Comparison of ENCODE assay signal across 19 mouse cellular contexts in the genomic region with DNA sequence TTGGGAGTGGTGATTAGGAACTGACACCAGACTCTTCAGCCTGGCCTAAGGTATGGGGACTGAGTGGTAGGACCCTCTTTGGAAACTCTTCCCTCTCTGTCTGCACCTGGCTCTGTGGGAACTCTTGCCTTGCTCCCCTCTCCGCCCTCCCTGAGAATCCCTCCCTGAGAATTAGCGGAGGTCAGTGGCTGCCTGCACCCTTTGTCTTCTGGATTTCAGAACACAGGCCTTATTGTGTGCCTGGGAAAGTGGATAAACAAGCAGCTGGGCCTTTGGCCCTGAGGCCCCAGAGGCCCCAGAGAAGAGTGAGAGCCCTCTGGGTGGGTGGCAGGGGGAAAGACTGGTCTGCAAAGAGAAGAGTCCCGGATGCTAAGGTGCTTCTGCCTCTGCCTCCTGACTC. TPM values are rescaled to one million over a fixed set of nuclear protein-coding genes. Genes with fewer than 3 reads are reported as not detected.
DNase-seq lines count a peak whose midpoint lies in the region; ATAC-seq lines count a peak whose summit lies in the region.
"Had no signal": no experiment of that assay in that cellular context is flagged by ENCODE, and none has a peak within 500 bp of the region (broad histone marks: within the 10 kb centered on the region; RNA-seq: fewer than 3 reads in every experiment).

No protein-coding gene starts in this region.

- no peaks in the 10 kb centered on the region for H3K9me3 ChIP-seq in forebrain, embryonic 14.5 days (replicated peaks; ENCODE audit: control insufficient read depth, low read length)
- no peaks in the 10 kb centered on the region for H3K9me3 ChIP-seq in forebrain, embryonic 13.5 days (replicated peaks)
- no peaks in the 10 kb centered on the region for H3K9me3 ChIP-seq in midbrain, embryonic 13.5 days
- no peaks in the 10 kb centered on the region for H3K9me3 ChIP-seq in midbrain, embryonic 16.5 days (replicated peaks; ENCODE audit: control insufficient read depth, low read length, poor library complexity, severe bottlenecking)
- H3K9me3 ChIP-seq in neural tube, embryonic 13.5 days: no peaks in the 10 kb centered on the region
- H3K9me3 ChIP-seq: limb, embryonic 12.5 days; liver, embryonic 15.5 days had no signal

- peaks cover 19% of the 10 kb centered on the region for H3K4me1 ChIP-seq in forebrain, embryonic 14.5 days (ENCODE audit: control insufficient read depth, insufficient read depth, low read length)
- H3K4me1 ChIP-seq in forebrain, embryonic 13.5 days: peaks cover 50% of the 10 kb centered on the region
- peaks cover 72% of the 10 kb centered on the region for H3K4me1 ChIP-seq in midbrain, embryonic 13.5 days (replicated peaks)
- H3K4me1 ChIP-seq in midbrain, embryonic 16.5 days (ENCODE audit: control insufficient read depth, insufficient read depth, low read length): peaks cover 29% of the 10 kb centered on the region
- peaks cover 61% of the 10 kb centered on the region for H3K4me1 ChIP-seq in neural tube, embryonic 13.5 days (replicated peaks)

- no peak overlapping the region for H3K4me2 ChIP-seq in forebrain, embryonic 14.5 days (ENCODE audit: low read length)
- H3K4me2 ChIP-seq in forebrain, embryonic 13.5 days: no peak overlapping the region
- H3K4me2 ChIP-seq in midbrain, embryonic 13.5 days (replicated peaks): no peak overlapping the region
- H3K4me2 ChIP-seq in midbrain, embryonic 16.5 days (ENCODE audit: low read length): no peak overlapping the region
- H3K4me2 ChIP-seq in neural tube, embryonic 13.5 days: no peak overlapping the region
- H3K4me2 ChIP-seq: limb, embryonic 12.5 days; liver, embryonic 15.5 days had no signal

- no peak overlapping the region for H3K4me3 ChIP-seq in forebrain, embryonic 14.5 days (ENCODE audit: low read depth, low read length)
- no peak overlapping the region for H3K4me3 ChIP-seq in forebrain, embryonic 13.5 days
- H3K4me3 ChIP-seq in midbrain, embryonic 13.5 days (replicated peaks): no peak overlapping the region
- H3K4me3 ChIP-seq in midbrain, embryonic 16.5 days (ENCODE audit: low read depth, low read length): no peak overlapping the region
- H3K4me3 ChIP-seq in neural tube, embryonic 13.5 days: no peak overlapping the region
- H3K4me3 ChIP-seq: gastrocnemius, adult 2 months; heart, adult 2 months; limb, embryonic 12.5 days; liver, embryonic 15.5 days had no signal

- ATAC-seq in forebrain, embryonic 14.5 days: no peak
- no peak for ATAC-seq in forebrain, embryonic 13.5 days
- ATAC-seq in midbrain, embryonic 13.5 days: no peak
- no peak for ATAC-seq in midbrain, embryonic 16.5 days
- ATAC-seq in neural tube, embryonic 13.5 days (ENCODE audit: low read depth): no peak
- ATAC-seq: hindbrain, postnatal 0 days had no signal

- WGBS in forebrain, embryonic 14.5 days: 7% methylated on average over 3 of the region's 3 CpGs
- WGBS in forebrain, embryonic 13.5 days: 12% methylated on average over 3 of the region's 3 CpGs
- 7% methylated on average over 3 of the region's 3 CpGs for WGBS in midbrain, embryonic 13.5 days
- WGBS in midbrain, embryonic 16.5 days: 11% methylated on average over 3 of the region's 3 CpGs
- 4% methylated on average over 3 of the region's 3 CpGs for WGBS in neural tube, embryonic 13.5 days

- DNase-seq in forebrain, embryonic 14.5 days (ENCODE audit: low spot score): no peak
- peak; percentile 43 for DNase-seq in embryo, embryonic 10 days (ENCODE audit: low spot score)
- DNase-seq in right cerebral cortex, adult 2 months (ENCODE audit: low spot score in 2 of 2): no peak
- DNase-seq in kidney, adult 8-10 months: no peak
- DNase-seq: B cell, adult 2 months; cerebellum, adult 11-12 months; gastrocnemius, adult 2 months; heart, adult 2 months; kidney, adult 18-20 months; kidney, postnatal 36 days; lung, postnatal 14 days had no signal

- no peaks in the 10 kb centered on the region for H3K36me3 ChIP-seq in forebrain, embryonic 14.5 days (ENCODE audit: control insufficient read depth, insufficient read depth, low read length)
- no peaks in the 10 kb centered on the region for H3K36me3 ChIP-seq in forebrain, embryonic 13.5 days (ENCODE audit: poor library complexity, severe bottlenecking)
- no peaks in the 10 kb centered on the region for H3K36me3 ChIP-seq in midbrain, embryonic 13.5 days
- no peaks in the 10 kb centered on the region for H3K36me3 ChIP-seq in midbrain, embryonic 16.5 days (ENCODE audit: control insufficient read depth, insufficient read depth, low read length)
- H3K36me3 ChIP-seq in neural tube, embryonic 13.5 days: 0 out of 2 replicates have a peak, but pooled peaks cover 2% of the 10 kb centered on the region
- H3K36me3 ChIP-seq: limb, embryonic 12.5 days; liver, embryonic 15.5 days had no signal

- H3K27me3 ChIP-seq in forebrain, embryonic 14.5 days (replicated peaks; ENCODE audit: control insufficient read depth, insufficient read depth, low read length): no peaks in the 10 kb centered on the region
- no peaks in the 10 kb centered on the region for H3K27me3 ChIP-seq in forebrain, embryonic 13.5 days
- H3K27me3 ChIP-seq in midbrain, embryonic 13.5 days: 0 out of 2 replicates have a peak, but pooled peaks cover 4% of the 10 kb centered on the region
- H3K27me3 ChIP-seq in midbrain, embryonic 16.5 days (ENCODE audit: control insufficient read depth, insufficient read depth, low read depth, low read length): no peaks in the 10 kb centered on the region
- no peaks in the 10 kb centered on the region for H3K27me3 ChIP-seq in neural tube, embryonic 13.5 days
- H3K27me3 ChIP-seq: limb, embryonic 12.5 days had no signal

- no peak overlapping the region for H3K27ac ChIP-seq in forebrain, embryonic 14.5 days (ENCODE audit: low read depth, low read length)
- no peak overlapping the region for H3K27ac ChIP-seq in forebrain, embryonic 13.5 days
- peak overlapping the region; percentile 30; the same call in 1 of the 2 replicates for H3K27ac ChIP-seq in midbrain, embryonic 13.5 days
- no peak overlapping the region for H3K27ac ChIP-seq in midbrain, embryonic 16.5 days (ENCODE audit: low read length)
- no peak overlapping the region for H3K27ac ChIP-seq in neural tube, embryonic 13.5 days (replicated peaks)
- H3K27ac ChIP-seq: gastrocnemius, adult 2 months; heart, adult 2 months; hindbrain, postnatal 0 days; limb, embryonic 12.5 days; liver, embryonic 15.5 days; stomach, postnatal 0 days had no signal

- H3K9ac ChIP-seq in forebrain, embryonic 14.5 days (ENCODE audit: low read length): peak overlapping the region; percentile 8; the same call in 1 of the 2 replicates
- H3K9ac ChIP-seq in forebrain, embryonic 13.5 days: no peak overlapping the region; the same call in 1 of the 2 replicates
- H3K9ac ChIP-seq in midbrain, embryonic 13.5 days (replicated peaks): peak overlapping the region; percentile 48; the same call in 1 of the 2 replicates
- H3K9ac ChIP-seq in midbrain, embryonic 16.5 days (ENCODE audit: low read depth, low read length): no peak overlapping the region
- 0 out of 2 replicates have a peak overlapping the region, but pooled peaks have one; percentile 38 for H3K9ac ChIP-seq in neural tube, embryonic 13.5 days
- H3K9ac ChIP-seq: limb, embryonic 12.5 days; liver, embryonic 15.5 days had no signal

RNA-seq across cellular contexts. Expression of gene Rab11fip4, which starts 22.1 kb away (rescaled TPM):
- 13.2 and 16.6 TPM in 2 replicates for polyA plus RNA-seq in forebrain, embryonic 14.5 days (2014; fragmentation: Nextera tagmentation; extraction: Ambion mirVana)
- 16.2 and 19.2 TPM in 2 replicates for polyA plus RNA-seq in forebrain, embryonic 13.5 days (2015; fragmentation: Nextera tagmentation; extraction: Ambion mirVana)
- 21.8 and 22.2 TPM in 2 replicates for polyA plus RNA-seq in midbrain, embryonic 13.5 days (2015; fragmentation: Nextera tagmentation; extraction: Ambion mirVana)
- polyA plus RNA-seq in midbrain, embryonic 16.5 days (2015; fragmentation: Nextera tagmentation; extraction: Ambion mirVana): 27.8 and 29.4 TPM in 2 replicates
- polyA plus RNA-seq in neural tube, embryonic 13.5 days (2015; fragmentation: Nextera tagmentation; extraction: Ambion mirVana): 24.6 and 25.4 TPM in 2 replicates

Comparison
In these comparisons a context has a peak if more than half of its experiments do, and no peak if none do; other contexts are left out.
1. H3K9ac ChIP-seq: peak in forebrain, embryonic 14.5 days (single experiment), midbrain, embryonic 13.5 days (single experiment) and neural tube, embryonic 13.5 days (single experiment); none in forebrain, embryonic 13.5 days (single experiment) and midbrain, embryonic 16.5 days (single experiment).